Mouse (Mus musculus) G1E (cell line): ENCODE results near the gene Aldh4a1.

Source experiments
- CTCF ChIP-seq: IDR thresholded peaks from 2 replicates; pipeline ENCODE4 v1.5.1; 2012; ENCODE audit warnings: low read depth, low read length, inconsistent platforms, mixed read lengths
- GATA2 ChIP-seq: IDR thresholded peaks from 2 replicates; pipeline ENCODE4 v1.6.1; 2012; ENCODE audit warnings: low read depth, low read length, inconsistent platforms, borderline replicate concordance

- no peak for TF ChIP-seq GATA2
- no peak for TF ChIP-seq CTCF
These were observed 45.0 kb downstream of the Aldh4a1 start for GRCm38 (mm10) chr4:139667632-139668031.
